Comparison of ENCODE assay signal across 9 mouse cellular contexts in genomic region chr5:113874063-113875024, GRCm38 (mm10). TPM values are rescaled to one million over a fixed set of nuclear protein-coding genes. Genes with fewer than 3 reads are reported as not detected.
DNase-seq lines count a peak whose midpoint lies in the region; ATAC-seq and TF ChIP-seq lines count a peak whose summit lies in the region.
"Had no signal": no experiment of that assay in that cellular context is flagged by ENCODE, and none has a peak within 500 bp of the region (broad histone marks: within the 10 kb centered on the region; RNA-seq: fewer than 3 reads in every experiment).

No protein-coding gene starts in this region.

- no peak for DNase-seq in heart, postnatal 36 days
- DNase-seq in ES-E14 (ENCODE audit: low read depth, low spot score), result no peak
- DNase-seq in right cerebral cortex, postnatal 10 days (ENCODE audit: low spot score in 2 of 2), result no peak
- DNase-seq in B cell, adult 2 months, result no peak
- no peak for DNase-seq in kidney, adult 8-10 months
- DNase-seq: cerebellum, adult 8-10 months had no signal

- 0 out of 2 replicates have a peak, but pooled peaks cover 4% of the 10 kb centered on the region for H3K9me3 ChIP-seq in heart, embryonic 16.5 days (replicated peaks; ENCODE audit: control insufficient read depth, low read length)
- no peaks in the 10 kb centered on the region for H3K9me3 ChIP-seq in ES-E14 (ENCODE audit: control insufficient read depth, insufficient read depth, low read depth, low read length)
- H3K9me3 ChIP-seq in forebrain, embryonic 16.5 days (ENCODE audit: control insufficient read depth, low read length), result no peaks in the 10 kb centered on the region
- H3K9me3 ChIP-seq in midbrain, embryonic 12.5 days, result no peaks in the 10 kb centered on the region

- no peak for ATAC-seq in heart, embryonic 16.5 days (replicated peaks; ENCODE audit: extremely low read depth, insufficient read depth, low FRiP score)
- no peak for ATAC-seq in forebrain, embryonic 16.5 days
- no peak for ATAC-seq in midbrain, embryonic 12.5 days (ENCODE audit: low FRiP score, low read depth)

- H3K4me3 ChIP-seq in heart, embryonic 16.5 days (ENCODE audit: low read length), result peak overlapping the region; percentile 35
- peak overlapping the region; percentile 7 to 17; a peak in 2 of 4 replicates for H3K4me3 ChIP-seq in ES-E14 (ENCODE audit: insufficient read depth in 1 of 2, low read depth in 1 of 2, low read length in 2 of 2, poor library complexity in 1 of 2, severe bottlenecking in 1 of 2)
- H3K4me3 ChIP-seq in forebrain, embryonic 16.5 days (replicated peaks; ENCODE audit: low read length), result no peak overlapping the region
- H3K4me3 ChIP-seq in midbrain, embryonic 12.5 days, result peak overlapping the region; percentile 6; the same call in 1 of the 2 replicates

- WGBS in heart, embryonic 16.5 days, result 52% methylated on average over 19 of the region's 19 CpGs
- WGBS in forebrain, embryonic 16.5 days, result 46% methylated on average over 19 of the region's 19 CpGs
- WGBS in midbrain, embryonic 12.5 days, result 53% methylated on average over 19 of the region's 19 CpGs

- H3K36me3 ChIP-seq in heart, embryonic 16.5 days (ENCODE audit: control insufficient read depth, insufficient read depth), result peaks cover 7% of the 10 kb centered on the region
- H3K36me3 ChIP-seq in ES-E14 (ENCODE audit: control insufficient read depth, insufficient read depth, low read length, poor library complexity, severe bottlenecking), result peaks cover 19% of the 10 kb centered on the region; the same call in 1 of the 2 replicates
- H3K36me3 ChIP-seq in forebrain, embryonic 16.5 days (ENCODE audit: control insufficient read depth, insufficient read depth), result peaks cover 3% of the 10 kb centered on the region; the same call in 1 of the 2 replicates
- peaks cover 26% of the 10 kb centered on the region for H3K36me3 ChIP-seq in midbrain, embryonic 12.5 days

- H3K4me2 ChIP-seq in heart, embryonic 16.5 days (ENCODE audit: low read depth, low read length), result peak overlapping the region; percentile 59
- peak overlapping the region; percentile 28 for H3K4me2 ChIP-seq in forebrain, embryonic 16.5 days (ENCODE audit: low read length)
- H3K4me2 ChIP-seq in midbrain, embryonic 12.5 days (replicated peaks), result peak overlapping the region; percentile 43

- intact Hi-C loops in heart, postnatal 36 days (cut with DNase I), result no loop called here

- in situ Hi-C loops in ES-E14 (cut with MboI; ENCODE audit: low sequenced_read_pairs in 2 of 2, unreplicated experiment in 2 of 2), result no loop called here

- H3K9ac ChIP-seq in heart, embryonic 16.5 days (ENCODE audit: low read length), result peak overlapping the region; percentile 73
- peak overlapping the region; percentile 15; the same call in 1 of the 2 replicates for H3K9ac ChIP-seq in ES-E14 (ENCODE audit: insufficient read depth, low read depth, low read length, poor library complexity, severe bottlenecking)
- H3K9ac ChIP-seq in forebrain, embryonic 16.5 days (replicated peaks; ENCODE audit: low read depth, low read length), result peak overlapping the region; percentile 41
- peak overlapping the region; percentile 45 for H3K9ac ChIP-seq in midbrain, embryonic 12.5 days (replicated peaks)

- H3K27ac ChIP-seq in heart, embryonic 16.5 days (ENCODE audit: low read length), result peak overlapping the region; percentile 93
- H3K27ac ChIP-seq in ES-E14 (ENCODE audit: insufficient read depth, low read depth, low read length, poor library complexity, severe bottlenecking), result peak overlapping the region; percentile 64
- peak overlapping the region; percentile 95 for H3K27ac ChIP-seq in forebrain, embryonic 16.5 days (ENCODE audit: low read length)
- H3K27ac ChIP-seq in midbrain, embryonic 12.5 days (replicated peaks), result peak overlapping the region; percentile 99

- peaks cover 71% of the 10 kb centered on the region for H3K4me1 ChIP-seq in heart, embryonic 16.5 days (ENCODE audit: control insufficient read depth, insufficient read depth, low read length)
- H3K4me1 ChIP-seq in ES-E14 (ENCODE audit: control insufficient read depth in 2 of 2, insufficient read depth in 2 of 2, low read length in 2 of 2, poor library complexity in 1 of 2), result peaks cover 11 to 44% of the 10 kb centered on the region in 2 experiments
- H3K4me1 ChIP-seq in forebrain, embryonic 16.5 days (replicated peaks; ENCODE audit: control insufficient read depth, insufficient read depth, low read length), result peaks cover 82% of the 10 kb centered on the region
- H3K4me1 ChIP-seq in midbrain, embryonic 12.5 days, result peaks cover 82% of the 10 kb centered on the region

- no peaks in the 10 kb centered on the region for H3K27me3 ChIP-seq in heart, embryonic 16.5 days (ENCODE audit: control insufficient read depth, insufficient read depth, low read length)
- H3K27me3 ChIP-seq in forebrain, embryonic 16.5 days (replicated peaks; ENCODE audit: control insufficient read depth, insufficient read depth, low read length), result no peaks in the 10 kb centered on the region
- no peaks in the 10 kb centered on the region for H3K27me3 ChIP-seq in midbrain, embryonic 12.5 days

TF ChIP-seq in ES-E14, 5 proteins besides CTCF, POLR2A, EP300 and RAD21:
- TF ChIP-seq ZNF384 (IDR thresholded peaks at IDR 0.05; ENCODE audit: low read depth, low read length) (no peak), MAFK (IDR thresholded peaks at IDR 0.05; ENCODE audit: insufficient read depth, low read depth, low read length) (no peak), CHD2 (IDR thresholded peaks at IDR 0.05; ENCODE audit: low read depth, low read length) (no peak), ZC3H11A (IDR thresholded peaks at IDR 0.05; ENCODE audit: borderline replicate concordance, low read depth, low read length) (no peak), HCFC1 (IDR thresholded peaks at IDR 0.05; ENCODE audit: borderline replicate concordance, insufficient read depth, low read length) (no peak)

RNA-seq across cellular contexts. Expression of gene Coro1c, which starts 34.2 kb away (rescaled TPM):
- polyA plus RNA-seq in heart, embryonic 16.5 days (2015; fragmentation: Nextera tagmentation; extraction: Ambion mirVana), result 85.9 and 89.0 TPM in 2 replicates
- 10 to 100 TPM; 34.3 to 37.5 TPM for total RNA-seq in heart, postnatal 36 days (2021)
- total RNA-seq in ES-E14 (2012; rRNA removed), result 150 TPM in 2 replicates
- polyA plus RNA-seq in forebrain, embryonic 16.5 days (2015; fragmentation: Nextera tagmentation; extraction: Ambion mirVana), result 230 and 234 TPM in 2 replicates
- 227 and 244 TPM in 2 replicates for polyA plus RNA-seq in midbrain, embryonic 12.5 days (2016; fragmentation: Nextera tagmentation; extraction: Ambion mirVana)

RNA-seq across cellular contexts. Expression of gene Selplg, which starts 41.9 kb away (rescaled TPM):
- 10.1 and 29.8 TPM in 2 replicates for polyA plus RNA-seq in heart, embryonic 16.5 days (2015; fragmentation: Nextera tagmentation; extraction: Ambion mirVana)
- total RNA-seq in heart, postnatal 36 days (2021), result 1 to 10 TPM; 3.1 to 4.6 TPM
- 0.31 and 1.3 TPM in 2 replicates for total RNA-seq in ES-E14 (2012; rRNA removed)
- polyA plus RNA-seq in forebrain, embryonic 16.5 days (2015; fragmentation: Nextera tagmentation; extraction: Ambion mirVana), result 1.8 and 2.0 TPM in 2 replicates
- polyA plus RNA-seq in midbrain, embryonic 12.5 days (2016; fragmentation: Nextera tagmentation; extraction: Ambion mirVana), result 1.1 and 1.4 TPM in 2 replicates

Comparison
In these comparisons a context has a peak if more than half of its experiments do, and no peak if none do; other contexts are left out.
1. H3K9ac ChIP-seq: peak in every context shown above with its lines; median percentile 73 in heart, embryonic 16.5 days; 45 in midbrain, embryonic 12.5 days; 41 in forebrain, embryonic 16.5 days; 15 in ES-E14.